Mouse (Mus musculus) forebrain, embryonic 10.5 days (tissue): Measurements from ENCODE around the gene Gm20831. TPM values are rescaled to one million over a fixed set of nuclear protein-coding genes. Genes with fewer than 3 reads are reported as not detected.
"Not testable (repeated sequence)": the region's sequence is repeated elsewhere in the genome, so short reads cannot be mapped to it uniquely, and the experiment has no call there.

ENCODE experiments used
- DNase-seq: peaks from one replicate; pipeline ENCODE4 v3.0.0-alpha.2; 2017; ENCODE audit warnings: low spot score; ENCODE audit errors: extremely low spot score
- H3K27ac ChIP-seq: fragments of 300-500 bp; sonication (generic); 2 replicates; pipeline ENCODE4 v1.5.1; 2016; ENCODE audit warnings: mild to moderate bottlenecking
- H3K27me3 ChIP-seq: fragments of 300-500 bp; sonication (generic); 2 replicates; pipeline ENCODE4 v1.6.1; 2016; ENCODE audit warnings: mild to moderate bottlenecking; ENCODE audit not compliant: poor library complexity, severe bottlenecking
- H3K36me3 ChIP-seq: fragments of 300-500 bp; sonication (generic); replicated peaks from 2 replicates; pipeline ENCODE4 v1.6.1; 2016; ENCODE audit warnings: mild to moderate bottlenecking, moderate library complexity
- H3K4me1 ChIP-seq: fragments of 300-500 bp; sonication (generic); 2 replicates; pipeline ENCODE4 v1.6.1; 2016
- H3K4me3 ChIP-seq: fragments of 300-500 bp; sonication (generic); 2 replicates; pipeline ENCODE4 v1.5.1; 2016; ENCODE audit warnings: mild to moderate bottlenecking, moderate library complexity
- H3K9me3 ChIP-seq: fragments of 300-500 bp; sonication (generic); 2 replicates; pipeline ENCODE4 v1.6.1; 2016; ENCODE audit warnings: mild to moderate bottlenecking, moderate library complexity
- WGBS: fragments of 180-500 bp; shearing (Covaris S2); methylation state at CpG from one replicate; pipeline ENCODE4 v1.1.7; 2016; 5-methylcytosine and 5-hydroxymethylcytosine counted together
- polyA plus RNA-seq: library from polyadenylated mRNA; unstranded; fragments of >200 nt; fragmentation: Nextera tagmentation; extraction: Ambion mirVana; gene quantifications from 2 replicates; pipeline ENCODE4 v1.2.1, GENCODE M21; 2016

The Gm20831 gene
- polyA plus RNA-seq = not detected in 2 replicates

- not testable (repeated sequence) for H3K4me1 ChIP-seq, H3K36me3 ChIP-seq, H3K4me3 ChIP-seq, H3K27me3 ChIP-seq, H3K9me3 ChIP-seq, DNase-seq, H3K27ac ChIP-seq
Observed at GRCm38 (mm10) chrY:17874441-17874840, at the start of gene Gm20831, which contains the start of gene Gm20772. Gm20831 (plus strand) TSS chrY:17874741. Gm20772 (plus strand) TSS chrY:17874741.

GRCm38 (mm10) chrY:17846166-17846565 is 28.4 kb upstream of the Gm20831 start, which contains the start of gene Gm21904:
Gm21904 (minus strand) TSS chrY:17846266.
- not testable (repeated sequence) for H3K4me3 ChIP-seq, H3K36me3 ChIP-seq, H3K27me3 ChIP-seq, H3K9me3 ChIP-seq, H3K4me1 ChIP-seq, H3K27ac ChIP-seq, DNase-seq
- no CpG with 5 or more reads among the region's 3 CpGs for WGBS

- DNase-seq, H3K4me3 ChIP-seq, H3K36me3 ChIP-seq, H3K9me3 ChIP-seq, H3K27me3 ChIP-seq, H3K27ac ChIP-seq, H3K4me1 ChIP-seq: not testable (repeated sequence)
- WGBS = no CpG with 5 or more reads among the region's 1 CpGs
Observed at GRCm38 (mm10) chrY:17937230-17937629, 62.7 kb downstream of the Gm20831 start, which contains the start of gene Srsy. Srsy (minus strand) TSS chrY:17937330.

Other genes starting within 250 kb of the Gm20831 start
- not detected in 2 replicates for gene Gm21904, start 28.5 kb upstream of the Gm20831 start, polyA plus RNA-seq
- not detected in 2 replicates for gene Gm20772, start within 50 bp of the Gm20831 start, polyA plus RNA-seq
- not detected in 2 replicates for gene Srsy, start 62.6 kb downstream of the Gm20831 start, polyA plus RNA-seq
- not detected in 2 replicates for gene Gm21764, start 187.1 kb downstream of the Gm20831 start, polyA plus RNA-seq
- gene Ssty1, start 214.4 kb downstream of the Gm20831 start, polyA plus RNA-seq = not detected in 2 replicates